Mouse (Mus musculus): ENCODE measurements around the gene Tmem233.

GRCm38 (mm10) chr5:116108651-116109050 is 25.6 kb upstream of the Tmem233 start:
- TF ChIP-seq CTCF (IDR thresholded peaks at IDR 0.05 in 2 of 3, conservative IDR thresholded peaks at IDR 0.05 in 1 of 3; ENCODE audit: control insufficient read depth in 1 of 3, insufficient read depth in 1 of 3, low read depth in 2 of 3, low read length in 3 of 3, poor library complexity in 1 of 3, severe bottlenecking in 1 of 3) (no peak), ZNF384 (IDR thresholded peaks at IDR 0.05; ENCODE audit: low read depth, low read length) (no peak), POLR2A (IDR thresholded peaks at IDR 0.05; ENCODE audit: control insufficient read depth in 1 of 2, insufficient read depth in 1 of 2, low read depth in 1 of 2, low read length in 2 of 2, poor library complexity in 1 of 2) (no peak), RAD21 (IDR thresholded peaks at IDR 0.05; ENCODE audit: low read depth, low read length) (no peak)
